Mouse (Mus musculus): ENCODE data around the gene Sgk1.
A peak's percentile ranks its signal among the peaks of the same experiment; 100 is the strongest.

The Sgk1 gene

GRCm38 (mm10) chr10:21882184-21883081, at the start of gene Sgk1:
TSS of gene Sgk1 (plus strand) at chr10:21882184.
- no peak for DNase-seq (ENCODE audit: low spot score)

GRCm38 (mm10) chr10:21832282-21832681, 49.7 kb upstream of the Sgk1 start:
- peak; percentile 10 for DNase-seq (ENCODE audit: low spot score)

- no peak for DNase-seq (ENCODE audit: low spot score)
These were observed 48.2 kb upstream of the Sgk1 start for GRCm38 (mm10) chr10:21833757-21834156.

- no peak for DNase-seq (ENCODE audit: low spot score)
These were observed 46.9 kb upstream of the Sgk1 start for GRCm38 (mm10) chr10:21835077-21835476.

GRCm38 (mm10) chr10:21839248-21840155, 42.5 kb upstream of the Sgk1 start:
- DNase-seq (ENCODE audit: low spot score), result no peak

GRCm38 (mm10) chr10:21843326-21843725, 38.7 kb upstream of the Sgk1 start:
- DNase-seq (ENCODE audit: low spot score), result no peak

GRCm38 (mm10) chr10:21843861-21844260, 38.1 kb upstream of the Sgk1 start:
- no peak for DNase-seq (ENCODE audit: low spot score)

GRCm38 (mm10) chr10:21844391-21844790, 37.6 kb upstream of the Sgk1 start:
- DNase-seq (ENCODE audit: low spot score), result no peak

GRCm38 (mm10) chr10:21845601-21846282, 36.2 kb upstream of the Sgk1 start:
- no peak for DNase-seq (ENCODE audit: low spot score)

GRCm38 (mm10) chr10:21846366-21846765, 35.6 kb upstream of the Sgk1 start:
- no peak for DNase-seq (ENCODE audit: low spot score)

GRCm38 (mm10) chr10:21847026-21847820, 34.8 kb upstream of the Sgk1 start:
- no peak for DNase-seq (ENCODE audit: low spot score)

- DNase-seq (ENCODE audit: low spot score), result no peak
These were observed 33.9 kb upstream of the Sgk1 start for GRCm38 (mm10) chr10:21847931-21848670.

GRCm38 (mm10) chr10:21849251-21849650, 32.7 kb upstream of the Sgk1 start:
- DNase-seq (ENCODE audit: low spot score), result no peak

- no peak for DNase-seq (ENCODE audit: low spot score)
These were observed 31.7 kb upstream of the Sgk1 start for GRCm38 (mm10) chr10:21850330-21850729.

- DNase-seq (ENCODE audit: low spot score), result no peak
These were observed 28.9 kb upstream of the Sgk1 start for GRCm38 (mm10) chr10:21853122-21853521.

- no peak for DNase-seq (ENCODE audit: low spot score)
These were observed 28.2 kb upstream of the Sgk1 start for GRCm38 (mm10) chr10:21853566-21854328.

- no peak for DNase-seq (ENCODE audit: low spot score)
These were observed 26.6 kb upstream of the Sgk1 start for GRCm38 (mm10) chr10:21855338-21855737.

GRCm38 (mm10) chr10:21857676-21858075, 24.3 kb upstream of the Sgk1 start:
- no peak for DNase-seq (ENCODE audit: low spot score)

- no peak for DNase-seq (ENCODE audit: low spot score)
These were observed 23.5 kb upstream of the Sgk1 start for GRCm38 (mm10) chr10:21858437-21858974.

- DNase-seq (ENCODE audit: low spot score), result no peak
These were observed 15.5 kb upstream of the Sgk1 start for GRCm38 (mm10) chr10:21866504-21866903.
